Mouse (Mus musculus) small intestine, adult 2 months (tissue): ENCODE results near the gene Camk2b.

ENCODE experiments used
- CTCF ChIP-seq: fragments of 200-500 bp; IDR thresholded peaks from 2 replicates; pipeline ENCODE4 v1.5.1; 2012; ENCODE audit warnings: low read depth, mild to moderate bottlenecking, control low read depth, inconsistent platforms, low read length, moderate library complexity, mixed read lengths; ENCODE audit not compliant: insufficient replicate concordance, insufficient read length; ENCODE audit errors: extremely low read depth
- POLR2A ChIP-seq: fragments of 200-500 bp; IDR thresholded peaks from 2 replicates; pipeline ENCODE4 v1.6.1; 2012; ENCODE audit warnings: low read depth, mild to moderate bottlenecking, control low read depth, inconsistent platforms, low read length, moderate library complexity

DNA sequence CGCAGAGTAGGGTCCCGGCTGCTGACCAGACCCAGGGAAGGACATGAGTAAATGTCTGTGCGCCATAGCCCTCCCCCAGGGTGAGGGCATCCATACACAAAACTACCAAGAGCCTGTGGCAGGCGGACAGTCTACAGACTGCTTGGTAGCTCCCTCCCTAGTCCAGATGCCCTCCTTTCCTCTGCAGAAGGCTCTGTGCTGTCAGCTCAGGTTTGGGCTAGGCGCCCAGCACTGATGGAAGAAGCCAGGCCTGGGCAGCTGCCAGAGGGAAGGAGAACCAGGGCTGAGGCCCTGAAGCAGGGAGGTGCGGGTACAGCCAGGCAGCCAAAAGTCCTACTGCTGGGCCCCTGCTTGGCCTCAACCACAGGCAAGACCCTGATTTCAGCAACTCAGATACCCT lies 35.5 kb downstream of the Camk2b start:
- TF ChIP-seq POLR2A (no peak), CTCF (no peak)
